Mouse (Mus musculus): Measurements from ENCODE around the gene Cavin1.

- TF ChIP-seq CTCF (IDR thresholded peaks at IDR 0.05; ENCODE audit: extremely low read depth, insufficient read length, insufficient replicate concordance, low read depth, low read length) = no peak
- no peak for TF ChIP-seq POLR2A (IDR thresholded peaks at IDR 0.05; ENCODE audit: low read depth, low read length)
Measured at GRCm38 (mm10) chr11:100963647-100964046, 7.0 kb downstream of the Cavin1 start.
